Mouse (Mus musculus): ENCODE results near the gene Mrtfb.

DNA sequence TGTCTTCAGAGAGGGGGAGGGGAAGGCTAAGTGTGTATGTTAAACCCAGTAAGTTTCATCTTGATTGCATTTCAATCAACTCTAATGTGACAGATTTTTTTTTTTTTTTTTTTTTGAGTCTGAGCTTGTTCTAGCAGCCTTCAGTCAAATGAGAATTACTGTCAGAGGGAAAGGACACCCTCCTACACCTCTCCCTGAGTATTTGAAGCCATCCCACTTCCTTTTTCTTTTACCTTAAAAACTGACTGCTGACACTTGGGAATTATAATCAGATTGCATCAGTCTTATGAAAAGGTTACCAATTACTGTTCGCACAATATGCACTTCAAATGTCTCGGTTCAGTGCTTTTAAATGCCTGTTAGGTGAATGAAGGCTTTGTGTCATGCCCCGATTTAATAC lies 10.0 kb downstream of the Mrtfb start:
- TF ChIP-seq CTCF (IDR thresholded peaks at IDR 0.05; ENCODE audit: borderline replicate concordance, insufficient read depth, low read depth, low read length): no peak
- no peak for TF ChIP-seq POLR2A (IDR thresholded peaks at IDR 0.05; ENCODE audit: borderline replicate concordance, insufficient read depth, low read length)
